Mouse (Mus musculus): ENCODE results near the gene U2af1.
A peak's percentile ranks its signal among the peaks of the same experiment; 100 is the strongest.
"Not testable (repeated sequence)": the region's sequence is repeated elsewhere in the genome, so short reads cannot be mapped to it uniquely, and the experiment has no call there.

The U2af1 gene

GRCm38 (mm10) chr17:31613086-31613755 is 45.5 kb downstream of the U2af1 start:
- DNase-seq = peak; percentile 97

GRCm38 (mm10) chr17:31609895-31610294 is 48.8 kb downstream of the U2af1 start:
- no peak for DNase-seq

- not testable (repeated sequence) for DNase-seq
Measured at GRCm38 (mm10) chr17:31609173-31609572, 49.5 kb downstream of the U2af1 start.

- DNase-seq = no peak
Measured at GRCm38 (mm10) chr17:31607256-31607951, 51.3 kb downstream of the U2af1 start.

GRCm38 (mm10) chr17:31606424-31606823 is 52.3 kb downstream of the U2af1 start:
- no peak for DNase-seq

- DNase-seq = no peak
Measured at GRCm38 (mm10) chr17:31598593-31598992, 60.1 kb downstream of the U2af1 start.

- no peak for DNase-seq
Measured at GRCm38 (mm10) chr17:31597957-31598356, 60.7 kb downstream of the U2af1 start.

Measured in heart, adult 11 months (tissue).